Mouse (Mus musculus) erythroblast, embryonic 14.5 days (primary cell): Measurements from ENCODE around the gene Eno2.

ENCODE experiments used
- GATA1 ChIP-seq: IDR thresholded peaks from 2 replicates; pipeline ENCODE4 v1.6.1; 2012; ENCODE audit warnings: low read length, inconsistent platforms, mixed read lengths
- TAL1 ChIP-seq: IDR thresholded peaks from 3 replicates; pipeline ENCODE4 v1.6.1; 2012; ENCODE audit warnings: low read length, inconsistent platforms, mixed read lengths

GRCm38 (mm10) chr6:124807366-124807765, 37.9 kb upstream of the Eno2 start:
- TF ChIP-seq GATA1: no peak
- no peak for TF ChIP-seq TAL1
